Mouse (Mus musculus): ENCODE measurements around the gene Dnmt1. TPM values are rescaled to one million over a fixed set of nuclear protein-coding genes. Genes with fewer than 3 reads are reported as not detected.

Dnmt1 gene
- polyA plus RNA-seq, 1 experiment from 2014 or later = 95.7 TPM

DNA sequence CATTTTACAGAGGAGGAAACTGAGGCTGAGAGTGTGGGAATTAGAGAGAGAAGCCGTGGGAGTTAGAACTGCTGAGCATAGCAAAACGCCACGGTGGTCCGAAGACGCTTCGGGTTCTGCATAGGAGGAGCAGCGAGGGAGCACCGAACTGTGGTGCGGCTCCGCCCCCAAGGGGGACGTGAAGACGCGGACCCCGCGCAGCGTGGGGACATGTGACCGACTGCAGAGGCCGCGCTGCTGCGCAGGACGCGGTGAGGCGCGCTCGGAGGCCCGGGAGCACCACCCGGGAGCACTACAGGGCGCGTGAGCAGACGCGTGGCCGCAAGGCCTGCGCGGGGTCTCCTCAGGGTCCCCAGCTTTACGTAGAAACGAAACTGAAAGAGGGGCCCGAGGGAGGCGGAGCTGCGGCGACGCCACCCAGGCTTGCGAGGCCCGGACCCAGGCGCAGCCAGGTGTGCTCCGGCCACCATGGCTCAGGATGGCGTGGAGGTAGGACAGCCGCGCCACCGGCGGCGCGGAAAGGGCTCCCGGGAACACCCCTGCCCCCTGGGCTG is 91.2 kb downstream of the Dnmt1 start, which contains the start of gene A230050P20Rik:
A230050P20Rik (plus strand) TSS at position 195 of the 554 bp plus-strand sequence.
- Histone ChIP-seq H3K9me3 (ENCODE audit: control insufficient read depth, low read length) (no peaks in the 10 kb centered on the region), H3K4me2 (ENCODE audit: low read depth, severe bottlenecking) (peak within 1 kb of the TSS; percentile 37), H3K36me3 (ENCODE audit: control insufficient read depth, insufficient read depth, low read length) (no peaks in the 10 kb centered on the region), H3K27ac (replicated peaks; ENCODE audit: low read depth, low read length) (no peak within 1 kb of the TSS), H3K27me3 (ENCODE audit: control insufficient read depth, insufficient read depth, low read length) (peaks cover 35% of the 10 kb centered on the region), H3K4me1 (ENCODE audit: control insufficient read depth, insufficient read depth, low read length) (no peaks in the 10 kb centered on the region), H3K9ac (ENCODE audit: low read length) (no peak within 1 kb of the TSS), H3K4me3 (ENCODE audit: low read depth, low read length) (peak within 1 kb of the TSS; percentile 28)
- ATAC-seq (ENCODE audit: insufficient number of reproducible peaks, low FRiP score, low TSS enrichment, low read depth) (no peak), DNase-seq (ENCODE audit: low spot score) (peak; percentile 36)
- 11% methylated on average over 50 of the region's 53 CpGs for WGBS

- H3K9ac ChIP-seq (ENCODE audit: low read length) = no peak overlapping the region
- WGBS = 53% methylated on average over 3 of the region's 3 CpGs
- ATAC-seq (ENCODE audit: insufficient number of reproducible peaks, low FRiP score, low TSS enrichment, low read depth) = no peak
- no peak overlapping the region for H3K4me2 ChIP-seq (ENCODE audit: low read depth, severe bottlenecking)
- DNase-seq (ENCODE audit: low spot score) = no peak
- no peaks in the 10 kb centered on the region for H3K36me3 ChIP-seq (ENCODE audit: control insufficient read depth, insufficient read depth, low read length)
- peaks cover 35% of the 10 kb centered on the region for H3K27me3 ChIP-seq (ENCODE audit: control insufficient read depth, insufficient read depth, low read length)
- no peak overlapping the region for H3K4me3 ChIP-seq (ENCODE audit: low read depth, low read length)
- no peaks in the 10 kb centered on the region for H3K4me1 ChIP-seq (ENCODE audit: control insufficient read depth, insufficient read depth, low read length)
- H3K9me3 ChIP-seq (ENCODE audit: control insufficient read depth, low read length) = no peaks in the 10 kb centered on the region
- no peak overlapping the region for H3K27ac ChIP-seq (replicated peaks; ENCODE audit: low read depth, low read length)
Observed at GRCm38 (mm10) chr9:20866879-20867278, 92.8 kb downstream of the Dnmt1 start.

GRCm38 (mm10) chr9:20862225-20862624 is 97.5 kb downstream of the Dnmt1 start:
- Histone ChIP-seq H3K36me3 (ENCODE audit: control insufficient read depth, insufficient read depth, low read length) (no peaks in the 10 kb centered on the region), H3K4me3 (ENCODE audit: low read depth, low read length) (no peak overlapping the region), H3K9ac (ENCODE audit: low read length) (no peak overlapping the region), H3K27me3 (ENCODE audit: control insufficient read depth, insufficient read depth, low read length) (0 out of 2 replicates have a peak, but pooled peaks cover 3% of the 10 kb centered on the region), H3K9me3 (ENCODE audit: control insufficient read depth, low read length) (no peaks in the 10 kb centered on the region), H3K27ac (replicated peaks; ENCODE audit: low read depth, low read length) (no peak overlapping the region), H3K4me1 (ENCODE audit: control insufficient read depth, insufficient read depth, low read length) (no peaks in the 10 kb centered on the region), H3K4me2 (ENCODE audit: low read depth, severe bottlenecking) (no peak overlapping the region)
- 63% methylated on average over 4 of the region's 4 CpGs for WGBS
- ATAC-seq (ENCODE audit: insufficient number of reproducible peaks, low FRiP score, low TSS enrichment, low read depth) (no peak), DNase-seq (ENCODE audit: low spot score) (no peak)

DNA sequence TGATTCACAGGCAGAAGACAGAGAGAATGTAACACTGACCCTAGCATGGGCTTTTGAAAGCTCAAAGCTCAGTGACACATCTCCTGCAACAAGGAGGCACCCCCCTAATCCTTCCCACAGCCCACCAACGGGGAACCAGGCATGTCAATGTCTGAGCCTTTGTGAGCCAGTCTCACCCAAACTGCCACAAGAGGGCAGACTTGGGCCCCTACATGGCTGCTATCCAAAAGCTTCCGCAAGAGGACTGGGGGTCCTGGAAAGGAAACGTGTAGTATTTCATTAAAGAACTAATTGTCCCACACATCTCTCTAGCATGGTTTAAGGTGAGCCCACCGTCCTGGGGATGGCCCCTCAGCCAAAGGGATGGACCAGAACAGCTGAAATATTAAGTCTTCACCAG is 97.9 kb downstream of the Dnmt1 start:
- Histone ChIP-seq H3K36me3 (ENCODE audit: control insufficient read depth, insufficient read depth, low read length) (no peaks in the 10 kb centered on the region), H3K27me3 (ENCODE audit: control insufficient read depth, insufficient read depth, low read length) (no peaks in the 10 kb centered on the region), H3K9me3 (ENCODE audit: control insufficient read depth, low read length) (no peaks in the 10 kb centered on the region), H3K27ac (replicated peaks; ENCODE audit: low read depth, low read length) (no peak overlapping the region), H3K4me3 (ENCODE audit: low read depth, low read length) (no peak overlapping the region), H3K4me2 (ENCODE audit: low read depth, severe bottlenecking) (no peak overlapping the region), H3K4me1 (ENCODE audit: control insufficient read depth, insufficient read depth, low read length) (no peaks in the 10 kb centered on the region), H3K9ac (ENCODE audit: low read length) (no peak overlapping the region)
- WGBS = 13% methylated on average over 4 of the region's 4 CpGs
- ATAC-seq (ENCODE audit: insufficient number of reproducible peaks, low FRiP score, low TSS enrichment, low read depth) (no peak), DNase-seq (ENCODE audit: low spot score) (peak; percentile 63)

DNA sequence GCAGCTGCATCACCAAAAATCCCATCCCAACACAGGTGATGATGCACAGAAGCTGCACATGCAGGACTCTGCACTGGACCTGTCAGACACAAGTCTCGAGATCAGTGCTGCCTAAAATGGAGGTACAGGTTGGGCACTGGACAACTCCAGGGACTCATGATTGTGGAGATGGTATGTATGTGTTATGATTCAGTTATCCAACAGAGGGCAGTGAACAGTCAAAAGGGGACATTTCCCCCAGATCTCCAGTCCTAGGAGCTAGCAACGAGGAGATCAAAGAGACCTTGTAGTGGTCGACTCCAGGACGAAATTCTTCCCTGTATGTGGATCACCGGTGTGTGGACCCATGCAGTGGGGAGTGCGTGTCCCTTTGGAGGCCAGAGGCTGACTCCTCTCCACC is 99.8 kb downstream of the Dnmt1 start:
- ATAC-seq (ENCODE audit: insufficient number of reproducible peaks, low FRiP score, low TSS enrichment, low read depth) = no peak

More for the DNA sequence above, 99.8 kb downstream of the Dnmt1 start:
- Histone ChIP-seq H3K36me3 (ENCODE audit: control insufficient read depth, insufficient read depth, low read length) (no peaks in the 10 kb centered on the region), H3K27me3 (ENCODE audit: control insufficient read depth, insufficient read depth, low read length) (no peaks in the 10 kb centered on the region), H3K9ac (ENCODE audit: low read length) (no peak overlapping the region), H3K9me3 (ENCODE audit: control insufficient read depth, low read length) (no peaks in the 10 kb centered on the region), H3K27ac (replicated peaks; ENCODE audit: low read depth, low read length) (no peak overlapping the region), H3K4me2 (ENCODE audit: low read depth, severe bottlenecking) (no peak overlapping the region), H3K4me3 (ENCODE audit: low read depth, low read length) (no peak overlapping the region), H3K4me1 (ENCODE audit: control insufficient read depth, insufficient read depth, low read length) (no peaks in the 10 kb centered on the region)
- WGBS = 44% methylated on average over 6 of the region's 6 CpGs
- DNase-seq (ENCODE audit: low spot score) = no peak

Small RNA genes within 50 kb of the gene (microRNA-seq; reads per million reads assigned to microRNA genes)
- gene Mir7081 = 1.8 reads per million

Other genes with a start within 250 kb of the Dnmt1 start
- 2.6 and 3.8 TPM in 2 replicates for gene Olfm2, start 213.5 kb downstream of the Dnmt1 start, polyA plus RNA-seq (2014; fragmentation: Nextera tagmentation; extraction: Ambion mirVana)
- gene Col5a3, start 144.8 kb downstream of the Dnmt1 start, polyA plus RNA-seq (2014; fragmentation: Nextera tagmentation; extraction: Ambion mirVana) = 0.21 TPM in 1 of 2 replicates, not detected in the other
- gene Rdh8, start 141.4 kb downstream of the Dnmt1 start, polyA plus RNA-seq (2014; fragmentation: Nextera tagmentation; extraction: Ambion mirVana) = not detected in 2 replicates
- 1.2 and 1.4 TPM in 2 replicates for gene A230050P20Rik, start 91.2 kb downstream of the Dnmt1 start, polyA plus RNA-seq (2014; fragmentation: Nextera tagmentation; extraction: Ambion mirVana)
- 2.6 TPM in 2 replicates for gene Angptl6, start 80.2 kb downstream of the Dnmt1 start, polyA plus RNA-seq (2014; fragmentation: Nextera tagmentation; extraction: Ambion mirVana)
- 83.9 and 87.3 TPM in 2 replicates for gene Ppan, start 71.7 kb downstream of the Dnmt1 start, polyA plus RNA-seq (2014; fragmentation: Nextera tagmentation; extraction: Ambion mirVana)
- 377 and 383 TPM in 2 replicates for gene Eif3g, start 61.3 kb downstream of the Dnmt1 start, polyA plus RNA-seq (2014; fragmentation: Nextera tagmentation; extraction: Ambion mirVana)
- gene S1pr2, start 16.9 kb upstream of the Dnmt1 start, polyA plus RNA-seq (2014; fragmentation: Nextera tagmentation; extraction: Ambion mirVana) = 46.5 and 52.8 TPM in 2 replicates
- gene Mrpl4, start 42.9 kb upstream of the Dnmt1 start, polyA plus RNA-seq (2014; fragmentation: Nextera tagmentation; extraction: Ambion mirVana) = 163 and 169 TPM in 2 replicates
- 5.5 and 8.3 TPM in 2 replicates for gene Icam1, start 56.1 kb upstream of the Dnmt1 start, polyA plus RNA-seq (2014; fragmentation: Nextera tagmentation; extraction: Ambion mirVana)
- 3.6 and 5.3 TPM in 2 replicates for gene Icam4, start 69.5 kb upstream of the Dnmt1 start, polyA plus RNA-seq (2014; fragmentation: Nextera tagmentation; extraction: Ambion mirVana)
- gene Icam5, start 72.2 kb upstream of the Dnmt1 start, polyA plus RNA-seq (2014; fragmentation: Nextera tagmentation; extraction: Ambion mirVana) = not detected in 2 replicates
- 1.4 and 2.4 TPM in 2 replicates for gene Zglp1, start 107.2 kb upstream of the Dnmt1 start, polyA plus RNA-seq (2014; fragmentation: Nextera tagmentation; extraction: Ambion mirVana)
- 0.27 and 0.52 TPM in 2 replicates for gene Gm49373, start 113.2 kb upstream of the Dnmt1 start, polyA plus RNA-seq (2014; fragmentation: Nextera tagmentation; extraction: Ambion mirVana)
- gene Fdx1l, start 113.7 kb upstream of the Dnmt1 start, polyA plus RNA-seq (2014; fragmentation: Nextera tagmentation; extraction: Ambion mirVana) = 57.5 and 60.1 TPM in 2 replicates
- gene Gm38431, start 132.1 kb upstream of the Dnmt1 start, polyA plus RNA-seq (2014; fragmentation: Nextera tagmentation; extraction: Ambion mirVana) = 4.1 TPM in 2 replicates
- 99.1 and 104 TPM in 2 replicates for gene Raver1, start 132.1 kb upstream of the Dnmt1 start, polyA plus RNA-seq (2014; fragmentation: Nextera tagmentation; extraction: Ambion mirVana)
- 8.1 and 9.7 TPM in 2 replicates for gene Tyk2, start 171.4 kb upstream of the Dnmt1 start, polyA plus RNA-seq (2014; fragmentation: Nextera tagmentation; extraction: Ambion mirVana)
- 407 and 424 TPM in 2 replicates for gene Cdc37, start 190.1 kb upstream of the Dnmt1 start, polyA plus RNA-seq (2014; fragmentation: Nextera tagmentation; extraction: Ambion mirVana)
- 3.3 and 5.3 TPM in 2 replicates for gene Pde4a, start 205.8 kb upstream of the Dnmt1 start, polyA plus RNA-seq (2014; fragmentation: Nextera tagmentation; extraction: Ambion mirVana)

Data from limb, embryonic 11.5 days (tissue).